Comparison of ENCODE assay signal across 21 mouse cellular contexts in the genomic region with DNA sequence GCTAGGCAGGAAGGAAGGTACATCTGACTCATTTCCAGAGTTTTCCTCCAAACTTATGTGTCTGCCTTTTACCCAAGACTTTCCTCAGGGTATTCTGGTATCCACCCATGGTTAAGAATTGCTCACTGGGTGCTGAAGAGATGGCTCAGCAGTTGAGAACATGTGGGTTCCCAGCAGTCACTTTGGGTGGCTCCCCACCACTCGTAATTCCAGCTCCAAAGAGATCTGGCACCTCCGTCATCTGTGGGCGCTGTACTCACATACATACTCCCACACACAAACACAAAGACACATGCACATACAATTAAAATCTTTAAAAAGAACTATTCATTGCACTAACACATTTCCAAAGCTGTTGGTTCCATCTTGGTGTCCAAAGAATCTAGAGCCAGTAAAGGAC. TPM values are rescaled to one million over a fixed set of nuclear protein-coding genes. Genes with fewer than 3 reads are reported as not detected.
DNase-seq lines count a peak whose midpoint lies in the region.
"Had no signal": no experiment of that assay in that cellular context is flagged by ENCODE, and none has a peak within 500 bp of the region (broad histone marks: within the 10 kb centered on the region; RNA-seq: fewer than 3 reads in every experiment).

No protein-coding gene starts in this region.

- intact Hi-C loops in left cerebral cortex, postnatal 14 days (cut with DNase I), result no loop called here
- intact Hi-C loops in left cerebral cortex, postnatal 10 days (cut with DNase I), result no loop called here

- DNase-seq in frontal cortex, postnatal 36 days (ENCODE audit: low spot score in 2 of 2), result peak; percentile 33 to 40
- DNase-seq in frontal cortex, postnatal 14 days (ENCODE audit: low spot score in 2 of 2), result no peak
- peak; percentile 23 to 73 for DNase-seq in left cerebral cortex, postnatal 14 days (ENCODE audit: low spot score in 2 of 2)
- no peak for DNase-seq in left cerebral cortex, postnatal 10 days (ENCODE audit: extremely low spot score in 1 of 2, low spot score in 2 of 2)
- DNase-seq in 416B (ENCODE audit: low read depth), result peak; percentile 51
- peak; percentile 68 for DNase-seq in layer of hippocampus, adult 9-11 months
- DNase-seq in cerebellum, adult 9-10 months, result no peak
- DNase-seq in spleen, adult 18-20 months, result no peak
- DNase-seq: adrenal gland, postnatal 36 days; cerebellum, adult 2 months; cerebellum, postnatal 25 days; forebrain, postnatal 0 days; gastrocnemius, postnatal 10 days; heart, postnatal 14 days; kidney, adult 11 months; kidney, postnatal 14 days; liver; lung, embryonic 14.5 days; lung, postnatal 14 days; midbrain, embryonic 14.5 days; thymus, postnatal 4 days had no signal

RNA-seq across cellular contexts. Expression of gene B3gnt2, which starts 28.5 kb away (rescaled TPM):
- 10 to 100 TPM in 1 of 2 experiments, 1 to 10 TPM in 1; 7.9 to 14.4 TPM for total RNA-seq in left cerebral cortex, postnatal 14 days (2021)
- 10 to 100 TPM in 1 of 2 experiments, 1 to 10 TPM in 1; 8.1 to 16.0 TPM for total RNA-seq in left cerebral cortex, postnatal 10 days (2021)

Comparison
In these comparisons a context has a peak if more than half of its experiments do, and no peak if none do; other contexts are left out.
1. DNase-seq: peak in frontal cortex, postnatal 36 days (2 of 2), left cerebral cortex, postnatal 14 days (2 of 2), 416B (single experiment) and layer of hippocampus, adult 9-11 months (single experiment); none in frontal cortex, postnatal 14 days (0 of 2), left cerebral cortex, postnatal 10 days (0 of 2), cerebellum, adult 9-10 months (single experiment) and spleen, adult 18-20 months (0 of 2).